Mouse (Mus musculus) layer of hippocampus, adult 9-10 months (tissue): ENCODE data around the gene Rps11.
"Not testable (repeated sequence)": the region's sequence is repeated elsewhere in the genome, so short reads cannot be mapped to it uniquely, and the experiment has no call there.

Experiments
- DNase-seq: peaks from one replicate; pipeline ENCODE4 v3.0.0; 2022; ENCODE audit warnings: low spot score

Rps11 gene

GRCm38 (mm10) chr7:45131850-45132249 lies 7.6 kb upstream of the Rps11 start:
- DNase-seq, result no peak

DNA sequence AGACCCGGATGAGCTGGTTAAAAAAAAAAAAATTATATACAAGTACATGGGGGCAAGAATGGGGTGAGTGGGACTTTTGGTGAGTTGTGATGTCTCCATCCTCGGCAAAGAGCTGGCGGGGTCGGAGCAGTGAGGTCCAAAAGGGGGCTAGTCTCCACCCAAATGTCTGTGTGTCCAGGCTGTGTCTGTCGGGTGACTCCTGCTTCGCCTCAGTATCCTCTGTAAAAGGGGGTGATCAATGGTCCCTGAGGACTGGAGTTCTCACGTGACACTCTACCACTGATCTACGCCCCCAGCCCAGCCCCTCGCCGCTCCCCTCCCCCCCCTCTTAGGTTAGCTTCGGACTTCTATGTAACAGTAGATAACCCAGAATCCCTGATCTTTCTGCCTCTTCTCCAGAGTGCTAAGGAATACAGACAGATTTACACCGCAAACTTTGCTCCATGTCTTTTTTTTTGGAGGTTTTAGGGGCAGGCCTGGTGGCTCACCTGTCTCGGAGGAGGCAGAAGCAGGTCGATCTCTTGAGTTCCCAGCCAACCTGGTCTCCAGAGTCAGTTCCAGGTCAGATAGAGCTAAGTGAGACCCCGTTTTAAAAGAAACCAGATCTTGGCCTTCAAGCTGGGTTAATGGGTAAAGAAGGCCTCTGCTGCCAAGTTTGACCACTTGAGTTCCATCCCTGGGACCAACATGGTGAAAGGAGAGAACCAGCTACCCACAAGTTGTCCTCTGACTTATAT lies 5.7 kb upstream of the Rps11 start:
- no peak for DNase-seq

GRCm38 (mm10) chr7:45129318-45129717 lies 5.1 kb upstream of the Rps11 start:
- DNase-seq, result no peak

DNA sequence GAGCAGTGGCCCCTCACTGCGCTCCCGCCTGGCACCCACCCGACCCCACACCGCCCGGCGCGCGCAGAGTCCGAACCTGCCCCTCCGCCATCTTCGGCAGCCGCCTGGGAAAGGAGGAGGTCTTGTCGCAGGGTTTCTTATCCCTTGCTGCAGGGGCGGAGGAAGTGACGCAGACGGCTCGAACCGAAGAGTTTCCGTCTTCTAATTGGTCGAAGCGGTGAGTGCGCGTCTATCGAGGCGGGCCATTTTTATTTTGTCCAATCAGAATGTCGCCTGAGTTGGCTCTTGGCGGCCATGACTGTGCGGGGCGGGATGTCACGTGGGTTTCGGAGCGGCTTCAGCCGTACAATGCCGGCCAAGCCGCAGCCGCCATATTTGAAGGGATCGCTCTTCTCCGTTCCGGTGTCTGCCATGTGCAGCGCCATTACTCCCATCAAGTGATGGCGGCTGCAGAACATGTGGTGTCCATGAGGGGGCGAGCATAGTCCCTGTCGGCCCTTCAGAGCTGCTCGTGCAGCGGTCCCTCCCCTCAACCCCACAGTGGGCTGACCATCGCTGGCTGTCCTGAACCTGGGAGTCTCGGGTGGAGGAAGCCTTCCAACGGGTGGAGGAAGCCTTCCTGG lies 4.5 kb upstream of the Rps11 start, which contains the start of gene Rpl13a:
Gene Rpl13a, minus strand, starts transcription at position 138 of the 623 bp plus-strand sequence.
- peak; percentile 98 for DNase-seq

DNA sequence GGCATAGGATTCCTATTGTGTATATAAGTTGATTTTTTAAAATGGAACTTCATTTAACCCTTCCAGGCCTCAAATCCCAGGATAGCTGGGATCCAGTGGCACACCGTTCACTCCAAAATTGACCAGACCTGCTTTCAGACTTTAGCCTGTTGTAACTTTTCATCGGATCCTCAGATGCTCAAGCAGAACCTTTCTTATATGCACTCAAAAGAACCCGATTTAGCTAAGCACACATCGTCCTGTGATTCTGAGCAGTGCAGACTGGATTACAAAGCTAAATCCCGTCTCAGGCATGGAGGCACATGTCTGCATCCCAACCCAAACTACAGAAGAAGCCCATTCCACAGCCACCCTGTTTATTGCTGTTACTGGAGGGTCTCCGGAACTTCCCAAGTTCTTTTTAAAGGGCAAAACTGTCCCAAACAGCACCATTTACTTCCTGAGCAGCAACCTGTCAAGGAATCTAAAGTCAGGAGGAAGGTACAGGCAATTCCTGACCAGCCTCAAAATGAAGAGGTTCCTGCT lies 3.5 kb upstream of the Rps11 start:
- DNase-seq, result no peak

- no peak for DNase-seq
Observed at GRCm38 (mm10) chr7:45126844-45127699, 2.8 kb upstream of the Rps11 start.

GRCm38 (mm10) chr7:45126147-45126843 lies 2.1 kb upstream of the Rps11 start:
- no peak for DNase-seq

DNA sequence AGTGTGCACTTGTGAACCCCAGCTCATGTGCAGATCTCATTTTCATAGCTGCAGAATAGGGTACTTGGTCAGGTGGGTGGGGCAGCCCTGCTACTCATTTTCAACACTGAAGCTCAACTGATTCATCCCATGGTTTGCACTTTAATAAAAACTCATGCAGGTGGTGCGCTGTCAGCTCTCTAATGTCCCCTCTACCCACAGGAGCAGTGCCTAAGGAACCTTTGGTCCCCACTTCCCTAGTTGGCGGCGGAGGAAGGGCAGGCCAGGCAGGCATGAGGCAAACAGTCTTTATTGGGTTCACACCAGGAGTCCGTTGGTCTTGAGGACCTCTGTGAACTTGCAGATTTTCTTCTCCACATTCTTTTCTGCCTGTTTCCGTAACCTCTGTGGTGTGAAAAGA lies 1.4 kb upstream of the Rps11 start:
- not testable (repeated sequence) for DNase-seq

DNA sequence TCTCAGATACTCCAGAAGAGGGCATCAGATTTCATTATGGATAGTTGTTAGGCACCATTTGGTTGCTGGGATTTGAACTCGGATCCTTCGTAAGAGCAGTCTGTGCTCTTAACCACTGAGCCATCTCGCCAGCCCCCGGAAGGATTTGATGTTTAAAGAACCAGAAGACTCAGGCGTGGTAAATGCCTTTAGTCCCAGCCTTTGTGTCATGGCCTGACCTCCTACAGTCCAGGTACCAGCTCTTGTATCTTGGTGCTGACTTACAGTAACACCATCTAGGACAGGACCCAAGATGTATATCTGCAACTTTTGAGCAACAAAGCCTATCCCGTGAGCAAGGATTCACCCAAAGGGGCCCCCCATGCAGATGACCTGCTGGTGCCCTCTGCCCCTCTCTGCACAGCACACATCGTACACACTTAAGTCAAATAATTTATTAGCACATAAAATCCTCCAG lies 933 bp upstream of the Rps11 start:
- no peak for DNase-seq

- DNase-seq, result no peak
Observed at GRCm38 (mm10) chr7:45123186-45123570, 1.1 kb downstream of the Rps11 start.

GRCm38 (mm10) chr7:45122561-45123185 lies 1.6 kb downstream of the Rps11 start:
- no peak for DNase-seq

DNA sequence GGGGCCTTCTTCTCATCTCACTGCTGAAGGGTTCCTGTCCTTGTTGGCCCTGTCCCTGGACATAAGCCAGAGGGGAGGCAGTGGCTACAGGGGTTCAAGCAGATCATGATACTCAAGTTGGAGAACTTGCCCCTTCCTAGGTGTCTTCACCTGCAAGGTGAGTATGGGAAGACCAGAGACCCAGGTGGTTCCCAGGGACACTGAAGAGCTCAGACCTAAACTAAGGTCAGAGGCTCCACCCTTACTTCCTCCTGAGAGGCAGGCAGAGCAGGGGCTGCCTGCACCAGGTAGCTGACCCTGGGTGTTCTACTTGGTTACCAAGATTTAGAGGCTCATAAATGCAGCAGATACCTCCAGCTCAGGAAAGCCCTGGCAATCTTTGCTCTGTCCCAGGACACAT lies 2.3 kb downstream of the Rps11 start:
- DNase-seq, result no peak

- DNase-seq, result no peak
Observed at GRCm38 (mm10) chr7:45121404-45121803, 2.8 kb downstream of the Rps11 start.

- DNase-seq, result no peak
Observed at GRCm38 (mm10) chr7:45119780-45120709, 4.2 kb downstream of the Rps11 start.

DNA sequence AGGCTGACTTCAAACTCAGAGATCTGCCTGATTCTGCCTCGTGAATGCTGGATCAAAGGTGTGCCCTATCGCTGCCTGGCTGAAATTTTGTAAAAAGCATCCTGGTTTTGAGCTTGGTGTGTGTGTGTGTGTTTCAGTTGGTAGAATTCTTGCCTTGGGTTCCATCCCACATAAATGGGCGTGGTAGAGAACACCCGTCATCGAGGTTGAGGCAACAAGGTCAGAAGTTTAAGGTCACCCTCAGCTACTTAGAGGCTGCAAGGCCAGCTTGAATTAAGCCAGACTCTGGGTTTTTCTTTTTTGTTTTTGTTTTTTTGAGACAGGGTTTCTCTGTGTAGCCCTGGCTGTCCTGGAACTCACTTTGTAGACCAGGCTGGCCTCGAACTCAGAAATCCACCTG lies 5.9 kb downstream of the Rps11 start:
- no peak for DNase-seq

DNA sequence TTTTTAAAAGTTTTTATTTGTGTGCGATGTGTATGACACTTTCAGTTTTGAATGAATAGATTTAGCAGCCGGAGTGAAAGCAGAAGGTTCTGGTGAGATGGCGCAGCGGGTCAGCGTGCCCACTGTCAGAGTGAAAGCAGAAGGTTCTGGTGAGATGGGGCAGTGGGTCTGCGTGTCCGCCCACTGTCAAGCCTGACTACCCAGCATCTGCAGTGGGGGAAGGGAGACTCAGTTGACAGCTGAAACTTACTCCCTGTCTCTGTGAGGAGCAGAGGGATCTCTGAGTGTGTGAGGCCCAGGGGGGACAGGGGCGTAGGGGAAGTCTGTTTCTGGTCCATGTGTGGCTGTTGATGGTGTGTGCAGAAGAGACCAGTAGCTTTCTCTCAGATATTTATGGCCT lies 6.7 kb downstream of the Rps11 start:
- no peak for DNase-seq

- DNase-seq, result no peak
Observed at GRCm38 (mm10) chr7:45113476-45113875, 10.8 kb downstream of the Rps11 start.

- no peak for DNase-seq
Observed at GRCm38 (mm10) chr7:45112529-45112928, 11.7 kb downstream of the Rps11 start.

DNA sequence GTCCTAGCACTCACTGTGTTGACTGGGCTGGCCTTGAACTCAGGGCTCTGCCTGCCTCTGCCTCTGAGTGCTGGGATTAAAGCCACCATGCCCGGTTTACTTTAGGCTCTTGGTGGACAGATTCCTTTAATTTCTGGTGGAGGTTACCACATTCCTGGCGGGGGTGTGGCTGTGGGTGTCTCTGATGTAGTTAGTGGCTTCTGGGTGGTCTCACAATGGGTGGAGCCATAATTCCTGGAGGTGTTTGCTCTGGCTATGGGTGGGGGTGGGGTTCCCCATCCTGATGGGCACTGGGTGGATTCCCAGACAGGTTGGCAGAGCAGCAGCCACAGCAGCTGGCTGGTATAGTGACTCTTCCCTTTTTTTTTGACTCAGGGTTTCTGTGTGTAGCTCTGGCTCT lies 12.3 kb downstream of the Rps11 start:
- DNase-seq, result no peak

DNA sequence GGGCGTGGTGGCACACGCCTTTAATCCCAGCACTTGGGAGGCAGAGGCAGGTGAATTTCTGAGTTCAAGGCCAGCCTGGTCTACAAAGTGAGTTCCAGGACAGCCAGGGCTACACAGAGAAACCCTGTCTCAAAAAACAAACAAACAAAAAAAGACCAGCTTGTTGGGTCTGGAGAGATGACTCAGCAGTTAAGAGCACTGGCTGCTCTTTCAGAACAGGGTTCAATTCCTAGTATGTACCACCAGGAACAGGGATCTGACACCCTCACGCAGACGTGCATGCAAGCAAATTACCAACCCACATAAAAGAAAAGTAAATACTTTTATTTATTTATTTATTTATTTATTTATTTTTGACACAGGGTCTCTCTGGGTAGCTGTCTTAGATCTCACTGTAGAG lies 14.2 kb downstream of the Rps11 start:
- DNase-seq, result not testable (repeated sequence)
